Mouse (Mus musculus) bone marrow, adult 2 months (tissue): ENCODE data around the gene Tulp4.
"Not testable (repeated sequence)": the region's sequence is repeated elsewhere in the genome, so short reads cannot be mapped to it uniquely, and the experiment has no call there.

Experiments
- CTCF ChIP-seq: fragments of 200-500 bp; IDR thresholded peaks from 2 replicates; pipeline ENCODE4 v1.5.1; 2011; ENCODE audit warnings: low read length, control low read depth; ENCODE audit not compliant: control insufficient read depth, insufficient read depth
- POLR2A ChIP-seq: fragments of 200-500 bp; IDR thresholded peaks from 2 replicates; pipeline ENCODE4 v1.6.1; 2011; ENCODE audit warnings: low read depth, mild to moderate bottlenecking, control low read depth, low read length, borderline replicate concordance; ENCODE audit not compliant: control insufficient read depth

GRCm38 (mm10) chr17:6279205-6279604 lies 173.0 kb downstream of the Tulp4 start:
- TF ChIP-seq CTCF, POLR2A: not testable (repeated sequence)
